Mouse (Mus musculus) testis, adult 2 months (tissue): Measurements from ENCODE around the gene Stx8. TPM values are rescaled to one million over a fixed set of nuclear protein-coding genes. Genes with fewer than 3 reads are reported as not detected.

Experiments used
- H3K27ac ChIP-seq: fragments of 200-500 bp; 2 replicates; pipeline ENCODE4 v1.5.1; 2012; ENCODE audit warnings: low read depth, low read length; ENCODE audit not compliant: control insufficient read depth, insufficient read depth
- H3K27me3 ChIP-seq: fragments of 200-500 bp; 2 replicates; pipeline ENCODE4 v1.6.1; 2012; ENCODE audit warnings: mild to moderate bottlenecking, low read length, moderate library complexity; ENCODE audit not compliant: control insufficient read depth, insufficient read depth
- H3K36me3 ChIP-seq: fragments of 200-500 bp; 2 replicates; pipeline ENCODE4 v1.6.1; 2012; ENCODE audit warnings: mild to moderate bottlenecking, low read length; ENCODE audit not compliant: control insufficient read depth, insufficient read depth
- H3K4me1 ChIP-seq: fragments of 200-500 bp; 2 replicates; pipeline ENCODE4 v1.6.1; 2012; ENCODE audit warnings: low read length; ENCODE audit not compliant: control insufficient read depth, insufficient read depth
- H3K4me3 ChIP-seq: fragments of 200-500 bp; 2 replicates; pipeline ENCODE4 v1.5.1; 2012; ENCODE audit warnings: low read depth, mild to moderate bottlenecking, low read length, moderate library complexity, mixed read lengths; ENCODE audit not compliant: control insufficient read depth
- CTCF ChIP-seq: fragments of 200-500 bp; IDR thresholded peaks from 2 replicates; pipeline ENCODE4 v1.5.1; 2012; ENCODE audit warnings: low read depth, mild to moderate bottlenecking, inconsistent platforms, low read length, moderate library complexity; ENCODE audit not compliant: control insufficient read depth, insufficient read depth, insufficient replicate concordance
- POLR2A ChIP-seq: fragments of 200-500 bp; IDR thresholded peaks from 2 replicates; pipeline ENCODE4 v1.6.1; 2012; ENCODE audit warnings: low read depth, mild to moderate bottlenecking, inconsistent platforms, low read length, moderate library complexity; ENCODE audit not compliant: control insufficient read depth
- polyA plus RNA-seq: library from polyadenylated mRNA; depleted of rRNA; stranded (reverse); fragments of >200 nt; gene quantifications from 2 replicates; pipeline ENCODE4 v1.2.3, GENCODE M21; 2012

Stx8 gene
- polyA plus RNA-seq, 1 experiment, result 19.6 TPM

- Histone ChIP-seq H3K4me3 (no peak overlapping the region), H3K27me3 (no peaks in the 10 kb centered on the region), H3K27ac (no peak overlapping the region), H3K4me1 (no peaks in the 10 kb centered on the region), H3K36me3 (no peaks in the 10 kb centered on the region)
- TF ChIP-seq POLR2A (no peak), CTCF (no peak)
Measured at GRCm38 (mm10) chr11:68037093-68037492, 71.1 kb downstream of the Stx8 start.

DNA sequence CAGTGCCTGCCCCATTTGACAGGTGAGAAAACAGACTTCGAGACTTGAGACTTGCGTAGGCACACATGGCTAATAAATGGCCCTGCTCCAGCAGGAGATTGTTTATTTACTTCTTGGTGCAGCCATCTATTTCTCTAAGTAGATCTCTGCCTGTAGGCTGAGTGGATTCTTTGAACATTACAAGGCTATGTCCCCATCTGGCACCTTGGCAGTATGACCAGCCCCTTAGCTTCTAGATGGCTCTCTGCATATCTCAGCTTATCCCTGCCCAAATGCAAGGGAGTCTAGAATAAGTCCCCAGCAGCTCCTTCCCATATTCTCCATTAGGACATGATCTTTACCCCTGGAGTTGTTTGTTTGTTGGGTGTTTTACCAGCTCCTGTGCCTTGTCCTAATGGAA, 72.1 kb downstream of the Stx8 start:
- H3K36me3 ChIP-seq, result no peaks in the 10 kb centered on the region
- TF ChIP-seq CTCF (no peak), POLR2A (no peak)

GRCm38 (mm10) chr11:68044181-68044580, 78.2 kb downstream of the Stx8 start:
- Histone ChIP-seq H3K4me1 (no peaks in the 10 kb centered on the region), H3K27ac (no peak overlapping the region), H3K27me3 (no peaks in the 10 kb centered on the region), H3K4me3 (no peak overlapping the region), H3K36me3 (no peaks in the 10 kb centered on the region)
- no peak for TF ChIP-seq POLR2A
- TF ChIP-seq CTCF, result no peak

More for the DNA sequence above, 72.1 kb downstream of the Stx8 start:
- H3K27me3 ChIP-seq, result no peaks in the 10 kb centered on the region
- H3K4me1 ChIP-seq, result no peaks in the 10 kb centered on the region
- no peak overlapping the region for H3K27ac ChIP-seq
- no peak overlapping the region for H3K4me3 ChIP-seq

- H3K27ac ChIP-seq, result no peak overlapping the region
- no peaks in the 10 kb centered on the region for H3K36me3 ChIP-seq
- no peak overlapping the region for H3K4me3 ChIP-seq
- H3K4me1 ChIP-seq, result no peaks in the 10 kb centered on the region
- H3K27me3 ChIP-seq, result no peaks in the 10 kb centered on the region
- TF ChIP-seq CTCF, result no peak
- TF ChIP-seq POLR2A, result no peak
Measured at GRCm38 (mm10) chr11:68046916-68047315, 80.9 kb downstream of the Stx8 start.

DNA sequence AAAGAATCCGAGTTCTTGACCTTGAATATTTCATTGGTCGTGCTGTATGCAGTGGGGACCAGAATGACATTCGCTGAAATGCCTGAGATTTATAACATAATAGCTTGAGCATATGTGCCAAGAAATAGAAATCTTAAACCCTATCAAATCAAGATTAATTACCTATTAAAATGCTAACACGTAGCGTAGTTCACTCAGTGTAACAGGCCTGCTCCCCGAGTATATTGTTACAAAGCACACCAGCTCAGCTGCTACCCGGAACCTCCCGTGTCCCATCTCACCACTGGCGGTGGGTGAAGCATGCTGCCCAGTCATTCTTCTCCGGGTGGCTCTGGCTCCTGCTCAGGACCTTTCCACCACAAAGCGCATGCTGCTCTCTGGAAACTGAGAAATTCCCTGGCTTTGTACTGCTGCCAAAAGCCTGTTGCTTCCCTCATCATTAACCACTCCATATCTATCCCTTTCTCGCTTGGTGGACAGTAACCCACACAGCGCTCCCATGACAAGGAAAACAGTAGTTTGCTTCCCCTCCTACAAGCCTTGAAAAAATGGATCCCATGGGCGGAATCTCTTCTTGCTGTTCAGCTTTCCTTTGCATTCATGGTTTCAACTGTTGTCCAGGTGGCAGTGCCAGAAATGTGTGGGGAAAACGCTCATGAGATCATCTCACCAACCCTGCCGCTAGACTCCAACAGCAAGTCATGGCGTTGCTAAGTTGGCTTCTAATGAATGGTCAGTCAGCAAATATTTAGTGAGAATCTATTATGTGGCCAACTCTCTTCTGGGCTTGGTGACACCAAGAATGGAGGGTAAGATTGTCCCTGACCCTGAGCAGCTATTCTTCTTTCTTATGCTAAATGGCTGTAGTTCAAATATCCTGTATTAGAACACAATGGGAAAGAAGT, 83.5 kb downstream of the Stx8 start:
- Histone ChIP-seq H3K36me3 (no peaks in the 10 kb centered on the region), H3K27ac (no peak overlapping the region), H3K4me1 (no peaks in the 10 kb centered on the region), H3K4me3 (no peak overlapping the region), H3K27me3 (no peaks in the 10 kb centered on the region)
- no peak for TF ChIP-seq CTCF
- no peak for TF ChIP-seq POLR2A

DNA sequence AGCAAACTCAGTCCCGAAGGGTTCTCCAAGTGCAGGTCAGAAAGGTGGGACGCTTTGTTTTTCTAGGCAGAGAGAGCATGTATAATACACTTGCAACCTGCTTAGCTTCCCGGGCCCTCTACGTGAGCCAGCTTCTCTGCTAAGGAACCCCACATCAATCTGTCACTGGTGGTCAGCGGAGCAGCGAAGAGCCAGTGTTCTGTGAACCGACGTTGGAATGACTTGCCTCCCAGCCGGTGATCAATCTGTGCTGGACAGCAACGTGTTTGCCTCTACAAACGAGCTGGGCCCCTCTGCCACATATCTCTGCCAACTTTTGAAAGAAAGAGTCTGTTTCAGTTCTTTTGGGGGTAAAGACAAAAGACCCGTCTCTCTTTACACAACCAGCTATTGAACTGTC, 84.7 kb downstream of the Stx8 start:
- H3K4me1 ChIP-seq, result no peaks in the 10 kb centered on the region
- H3K27ac ChIP-seq, result no peak overlapping the region
- H3K27me3 ChIP-seq, result no peaks in the 10 kb centered on the region
- TF ChIP-seq CTCF, result no peak
- TF ChIP-seq POLR2A, result no peak
- no peak overlapping the region for H3K4me3 ChIP-seq
- H3K36me3 ChIP-seq, result no peaks in the 10 kb centered on the region

DNA sequence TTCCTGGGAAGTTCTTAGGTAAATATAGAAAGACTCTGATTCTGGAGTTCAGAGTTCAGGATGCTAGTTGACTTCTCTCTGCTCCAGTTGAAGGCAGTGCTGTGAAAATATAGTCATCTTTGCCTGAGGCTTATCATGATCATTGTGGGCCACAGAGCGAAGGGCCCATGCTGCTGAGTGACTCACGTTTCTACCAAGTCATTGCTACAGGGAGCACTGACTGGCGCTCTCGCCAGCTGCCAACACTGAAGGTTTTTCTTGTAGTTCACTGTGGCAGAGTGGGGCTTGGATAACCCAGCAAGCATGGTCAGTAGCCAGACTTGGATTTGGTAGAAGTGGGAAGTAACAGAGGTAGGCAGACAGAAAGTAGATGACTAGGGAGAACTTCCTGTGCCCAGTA, 85.3 kb downstream of the Stx8 start:
- no peak for TF ChIP-seq POLR2A
- no peak for TF ChIP-seq CTCF
- Histone ChIP-seq H3K4me3 (no peak overlapping the region), H3K4me1 (no peaks in the 10 kb centered on the region), H3K27me3 (no peaks in the 10 kb centered on the region), H3K27ac (no peak overlapping the region), H3K36me3 (no peaks in the 10 kb centered on the region)
